Mouse (Mus musculus): ENCODE data around the gene Robo1.

- TF ChIP-seq CTCF (IDR thresholded peaks at IDR 0.05; ENCODE audit: insufficient read depth, low read depth, low read length) (no peak), POLR2A (IDR thresholded peaks at IDR 0.05; ENCODE audit: insufficient read depth, low read depth, low read length) (no peak)
These were observed 391.3 kb downstream of the Robo1 start for GRCm38 (mm10) chr16:72699238-72700006.
